Mouse (Mus musculus) thymus, adult 2 months (tissue): ENCODE measurements around the gene Gcgr.
A peak's percentile ranks its signal among the peaks of the same experiment; 100 is the strongest.

ENCODE experiments used
- CTCF ChIP-seq: fragments of 200-500 bp; IDR thresholded peaks from 2 replicates; pipeline ENCODE4 v1.5.1; 2012; ENCODE audit warnings: mild to moderate bottlenecking, control low read depth, low read length, moderate library complexity, borderline replicate concordance; ENCODE audit not compliant: control insufficient read depth, poor library complexity, insufficient read depth; ENCODE audit errors: extremely low read depth
- POLR2A ChIP-seq: fragments of 200-500 bp; IDR thresholded peaks from 2 replicates; pipeline ENCODE4 v1.6.1; 2012; ENCODE audit warnings: mild to moderate bottlenecking, low read length, control low read depth, moderate library complexity; ENCODE audit not compliant: control insufficient read depth, poor library complexity, insufficient read depth; ENCODE audit errors: extremely low read depth

GRCm38 (mm10) chr11:120581490-120582267 is 51.2 kb downstream of the Gcgr start, which contains the start of gene Arhgdia:
- TF ChIP-seq CTCF: peak; percentile 72; the same call in 1 of the 2 replicates
- peak; percentile 97 for TF ChIP-seq POLR2A
